Mouse (Mus musculus): ENCODE results near the gene Ctrl.

DNA sequence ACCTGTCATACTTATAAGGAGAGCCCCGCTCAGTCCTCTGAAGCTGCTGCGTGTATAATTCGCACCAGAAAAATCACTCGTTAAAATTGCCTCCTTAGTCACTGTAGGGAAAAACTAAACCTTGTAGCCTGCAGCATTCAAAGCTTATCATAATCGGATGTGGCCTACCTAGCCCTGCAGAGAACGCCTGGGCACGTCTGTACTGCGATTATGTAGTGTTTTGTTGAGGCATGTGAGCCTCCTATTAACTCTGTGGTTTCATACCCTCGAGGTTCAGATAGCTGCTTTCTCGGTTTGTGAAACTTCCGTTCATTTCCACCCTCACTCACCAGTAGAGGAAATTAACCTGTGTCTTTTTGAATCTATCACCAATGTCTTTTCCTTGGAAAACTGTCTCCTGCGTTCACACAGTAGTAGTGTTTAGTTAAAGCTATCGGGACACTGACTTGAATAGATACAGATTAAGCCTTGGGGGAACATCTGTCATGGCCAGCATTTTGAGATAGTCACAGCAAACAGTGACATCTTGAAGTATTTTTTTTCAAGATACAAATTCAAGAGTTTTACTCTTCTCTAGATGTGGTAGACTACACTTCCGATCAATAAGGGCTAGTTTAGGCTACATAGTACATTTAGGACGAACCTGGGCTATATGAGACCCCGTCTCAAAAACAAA lies 32.6 kb downstream of the Ctrl start:
- TF ChIP-seq CTCF (IDR thresholded peaks at IDR 0.05; ENCODE audit: low read depth) (no peak), EP300 (IDR thresholded peaks at IDR 0.05; ENCODE audit: low read depth) (peak; percentile 41)

All from liver, embryonic 14.5 days (tissue).